Comparison of ENCODE assay signal across 13 mouse cellular contexts in the genomic region with DNA sequence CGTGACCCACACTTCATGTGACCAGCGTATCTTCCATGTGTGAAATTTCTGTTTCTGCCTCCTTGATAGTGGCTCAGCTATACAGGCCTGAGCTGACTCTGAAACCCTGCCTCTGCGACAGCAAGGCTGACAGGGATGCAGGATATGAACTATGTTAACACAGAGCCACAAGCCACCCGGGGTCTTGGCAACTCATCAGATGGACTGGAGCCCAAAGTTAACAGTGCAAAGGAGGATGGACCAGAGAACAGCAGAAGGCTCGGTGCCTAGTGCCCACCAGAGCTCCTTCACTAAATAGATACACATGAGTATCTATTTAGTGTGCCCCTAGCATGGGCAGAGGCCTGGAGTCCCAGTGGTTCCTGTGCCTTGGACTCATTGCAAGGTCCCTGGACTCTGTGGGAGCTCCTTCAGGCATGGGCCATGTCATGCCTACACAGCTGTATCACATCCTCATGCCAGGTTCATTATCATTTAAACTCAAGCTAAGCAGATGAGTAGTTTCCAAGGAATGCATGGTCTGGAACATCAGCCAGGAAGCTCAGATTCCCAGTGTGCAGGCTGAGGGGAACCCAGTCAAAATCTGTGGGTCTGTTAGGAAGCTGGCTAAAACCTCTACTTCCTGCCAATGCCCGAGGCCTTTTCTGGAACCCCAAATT. TPM values are rescaled to one million over a fixed set of nuclear protein-coding genes. Genes with fewer than 3 reads are reported as not detected.
A peak's percentile ranks its signal among the peaks of the same experiment; 100 is the strongest.
DNase-seq lines count a peak whose midpoint lies in the region; ATAC-seq and TF ChIP-seq lines count a peak whose summit lies in the region.
"Had no signal": no experiment of that assay in that cellular context is flagged by ENCODE, and none has a peak within 500 bp of the region (broad histone marks: within the 10 kb centered on the region; RNA-seq: fewer than 3 reads in every experiment).

No protein-coding gene starts in this region.

- H3K27me3 ChIP-seq in kidney, embryonic 16.5 days (ENCODE audit: insufficient read depth, low read length), result no peaks in the 10 kb centered on the region
- H3K27me3 ChIP-seq in heart, embryonic 13.5 days (replicated peaks), result no peaks in the 10 kb centered on the region
- no peaks in the 10 kb centered on the region for H3K27me3 ChIP-seq in lung, embryonic 15.5 days
- no peaks in the 10 kb centered on the region for H3K27me3 ChIP-seq in intestine, postnatal 0 days (replicated peaks; ENCODE audit: control insufficient read depth, insufficient read depth, low read length)
- no peaks in the 10 kb centered on the region for H3K27me3 ChIP-seq in midbrain, embryonic 10.5 days (ENCODE audit: low read depth, poor library complexity, severe bottlenecking)
- H3K27me3 ChIP-seq: neural tube, embryonic 12.5 days had no signal

- H3K9ac ChIP-seq in kidney, embryonic 16.5 days (replicated peaks; ENCODE audit: low read length), result no peak overlapping the region
- H3K9ac ChIP-seq in heart, embryonic 13.5 days, result no peak overlapping the region
- H3K9ac ChIP-seq in lung, embryonic 15.5 days, result no peak overlapping the region
- no peak overlapping the region for H3K9ac ChIP-seq in intestine, postnatal 0 days (ENCODE audit: low read depth, low read length)
- H3K9ac ChIP-seq: neural tube, embryonic 12.5 days had no signal

- WGBS in kidney, embryonic 16.5 days, result 86% methylated on average over 6 of the region's 6 CpGs
- 70% methylated on average over 6 of the region's 6 CpGs for WGBS in heart, embryonic 13.5 days
- 65% methylated on average over 6 of the region's 6 CpGs for WGBS in lung, embryonic 15.5 days
- WGBS in intestine, postnatal 0 days, result 74% methylated on average over 6 of the region's 6 CpGs
- WGBS in midbrain, embryonic 10.5 days, result 93% methylated on average over 6 of the region's 6 CpGs

- no peak for TF ChIP-seq CTCF in intestine, postnatal 0 days (IDR thresholded peaks at IDR 0.05; ENCODE audit: low read depth)

- H3K9me3 ChIP-seq in kidney, embryonic 16.5 days (ENCODE audit: low read length), result no peaks in the 10 kb centered on the region
- H3K9me3 ChIP-seq in heart, embryonic 13.5 days, result no peaks in the 10 kb centered on the region
- H3K9me3 ChIP-seq in lung, embryonic 15.5 days, result no peaks in the 10 kb centered on the region
- H3K9me3 ChIP-seq in intestine, postnatal 0 days (ENCODE audit: control insufficient read depth), result no peaks in the 10 kb centered on the region
- H3K9me3 ChIP-seq in midbrain, embryonic 10.5 days (replicated peaks), result no peaks in the 10 kb centered on the region
- H3K9me3 ChIP-seq: G1E; neural tube, embryonic 12.5 days had no signal

- no peak for ATAC-seq in kidney, embryonic 16.5 days (ENCODE audit: low FRiP score, low TSS enrichment)
- ATAC-seq in heart, embryonic 13.5 days (ENCODE audit: extremely low read depth, insufficient number of reproducible peaks, low FRiP score, low TSS enrichment), result no peak
- ATAC-seq in lung, embryonic 15.5 days (ENCODE audit: borderline replicate concordance, extremely low read depth, low FRiP score, low TSS enrichment), result no peak
- no peak for ATAC-seq in intestine, postnatal 0 days
- ATAC-seq: hindbrain, embryonic 16.5 days had no signal

- peaks cover 21% of the 10 kb centered on the region for H3K4me1 ChIP-seq in kidney, embryonic 16.5 days (ENCODE audit: insufficient read depth, low read length)
- peaks cover 45% of the 10 kb centered on the region for H3K4me1 ChIP-seq in heart, embryonic 13.5 days
- H3K4me1 ChIP-seq in lung, embryonic 15.5 days, result peaks cover 24% of the 10 kb centered on the region
- H3K4me1 ChIP-seq in intestine, postnatal 0 days (replicated peaks; ENCODE audit: control insufficient read depth, insufficient read depth, low read length), result 0 out of 2 replicates have a peak, but pooled peaks cover 4% of the 10 kb centered on the region
- peaks cover 38% of the 10 kb centered on the region for H3K4me1 ChIP-seq in midbrain, embryonic 10.5 days

- H3K4me3 ChIP-seq in kidney, embryonic 16.5 days (ENCODE audit: low read length), result no peak overlapping the region
- no peak overlapping the region for H3K4me3 ChIP-seq in heart, embryonic 13.5 days
- H3K4me3 ChIP-seq in lung, embryonic 15.5 days, result no peak overlapping the region
- H3K4me3 ChIP-seq in intestine, postnatal 0 days (ENCODE audit: low read depth, low read length), result no peak overlapping the region
- no peak overlapping the region for H3K4me3 ChIP-seq in midbrain, embryonic 10.5 days
- H3K4me3 ChIP-seq: neural tube, embryonic 12.5 days had no signal

- H3K36me3 ChIP-seq in kidney, embryonic 16.5 days (ENCODE audit: insufficient read depth, low read length), result no peaks in the 10 kb centered on the region
- no peaks in the 10 kb centered on the region for H3K36me3 ChIP-seq in heart, embryonic 13.5 days
- no peaks in the 10 kb centered on the region for H3K36me3 ChIP-seq in lung, embryonic 15.5 days
- no peaks in the 10 kb centered on the region for H3K36me3 ChIP-seq in intestine, postnatal 0 days (ENCODE audit: control insufficient read depth, insufficient read depth)
- no peaks in the 10 kb centered on the region for H3K36me3 ChIP-seq in midbrain, embryonic 10.5 days
- H3K36me3 ChIP-seq: neural tube, embryonic 12.5 days had no signal

- DNase-seq in kidney, adult 11 months, result peak; percentile 44
- DNase-seq in Muller cell, postnatal 12 days (ENCODE audit: inconsistent ontology term), result peak; percentile 76
- DNase-seq in spleen, postnatal 4 days (ENCODE audit: low spot score in 2 of 2), result no peak
- no peak for DNase-seq in midbrain, embryonic 10.5 days (ENCODE audit: low spot score)
- DNase-seq: spleen, adult 18-20 months had no signal

- H3K4me2 ChIP-seq in kidney, embryonic 16.5 days (replicated peaks; ENCODE audit: low read depth, low read length), result no peak overlapping the region
- no peak overlapping the region for H3K4me2 ChIP-seq in heart, embryonic 13.5 days
- H3K4me2 ChIP-seq in lung, embryonic 15.5 days, result no peak overlapping the region
- no peak overlapping the region for H3K4me2 ChIP-seq in intestine, postnatal 0 days (replicated peaks; ENCODE audit: low read depth)
- H3K4me2 ChIP-seq: neural tube, embryonic 12.5 days had no signal

- H3K27ac ChIP-seq in kidney, embryonic 16.5 days (ENCODE audit: low read length), result no peak overlapping the region
- H3K27ac ChIP-seq in heart, embryonic 13.5 days (replicated peaks), result peak overlapping the region; percentile 84; the same call in 1 of the 2 replicates
- H3K27ac ChIP-seq in lung, embryonic 15.5 days, result peak overlapping the region; percentile 5; the same call in 1 of the 2 replicates
- H3K27ac ChIP-seq in intestine, postnatal 0 days (ENCODE audit: low read depth, low read length), result no peak overlapping the region
- H3K27ac ChIP-seq in midbrain, embryonic 10.5 days (replicated peaks), result no peak overlapping the region
- H3K27ac ChIP-seq: macrophage; neural tube, embryonic 12.5 days had no signal

RNA-seq across cellular contexts. Expression of gene Pacs2, which starts 2.5 kb away (rescaled TPM):
- 13.3 and 13.8 TPM in 2 replicates for polyA plus RNA-seq in kidney, embryonic 16.5 days (2015; fragmentation: Nextera tagmentation; extraction: Ambion mirVana)
- 7.0 and 7.7 TPM in 2 replicates for polyA plus RNA-seq in heart, embryonic 13.5 days (2015; fragmentation: Nextera tagmentation; extraction: Ambion mirVana)
- 11.7 and 13.2 TPM in 2 replicates for polyA plus RNA-seq in lung, embryonic 15.5 days (2015; fragmentation: Nextera tagmentation; extraction: Ambion mirVana)
- 5.1 and 5.2 TPM in 2 replicates for polyA plus RNA-seq in intestine, postnatal 0 days (2015; fragmentation: Nextera tagmentation; extraction: Ambion mirVana)
- polyA plus RNA-seq in midbrain, embryonic 10.5 days (2016; fragmentation: Nextera tagmentation; extraction: Ambion mirVana), result 17.7 and 22.0 TPM in 2 replicates

RNA-seq across cellular contexts. Expression of gene Brf1, which starts 11.3 kb away (rescaled TPM):
- polyA plus RNA-seq in kidney, embryonic 16.5 days (2015; fragmentation: Nextera tagmentation; extraction: Ambion mirVana), result 70.1 and 71.5 TPM in 2 replicates
- polyA plus RNA-seq in heart, embryonic 13.5 days (2015; fragmentation: Nextera tagmentation; extraction: Ambion mirVana), result 32.5 and 35.5 TPM in 2 replicates
- polyA plus RNA-seq in lung, embryonic 15.5 days (2015; fragmentation: Nextera tagmentation; extraction: Ambion mirVana), result 56.1 and 63.3 TPM in 2 replicates
- 17.9 and 21.3 TPM in 2 replicates for polyA plus RNA-seq in intestine, postnatal 0 days (2015; fragmentation: Nextera tagmentation; extraction: Ambion mirVana)
- polyA plus RNA-seq in midbrain, embryonic 10.5 days (2016; fragmentation: Nextera tagmentation; extraction: Ambion mirVana), result 51.6 and 58.2 TPM in 2 replicates

RNA-seq across cellular contexts. Expression of gene Btbd6, which starts 35.5 kb away (rescaled TPM):
- 29.4 and 30.6 TPM in 2 replicates for polyA plus RNA-seq in kidney, embryonic 16.5 days (2015; fragmentation: Nextera tagmentation; extraction: Ambion mirVana)
- polyA plus RNA-seq in heart, embryonic 13.5 days (2015; fragmentation: Nextera tagmentation; extraction: Ambion mirVana), result 21.7 and 22.0 TPM in 2 replicates
- polyA plus RNA-seq in lung, embryonic 15.5 days (2015; fragmentation: Nextera tagmentation; extraction: Ambion mirVana), result 25.7 and 28.1 TPM in 2 replicates
- 13.1 and 13.3 TPM in 2 replicates for polyA plus RNA-seq in intestine, postnatal 0 days (2015; fragmentation: Nextera tagmentation; extraction: Ambion mirVana)
- polyA plus RNA-seq in midbrain, embryonic 10.5 days (2016; fragmentation: Nextera tagmentation; extraction: Ambion mirVana), result 20.5 and 22.7 TPM in 2 replicates

Comparison
In these comparisons a context has a peak if more than half of its experiments do, and no peak if none do; other contexts are left out.
1. DNase-seq: peak in kidney, adult 11 months (single experiment) and Muller cell, postnatal 12 days (single experiment); none in spleen, postnatal 4 days (0 of 2) and midbrain, embryonic 10.5 days (single experiment).
2. H3K27ac ChIP-seq: peak in heart, embryonic 13.5 days (single experiment) and lung, embryonic 15.5 days (single experiment); none in kidney, embryonic 16.5 days (single experiment), intestine, postnatal 0 days (single experiment) and midbrain, embryonic 10.5 days (single experiment).